Mouse (Mus musculus): Measurements from ENCODE around the gene Dcakd. TPM values are rescaled to one million over a fixed set of nuclear protein-coding genes. Genes with fewer than 3 reads are reported as not detected.

The Dcakd gene
- total RNA-seq (2022), result 10 to 100 TPM; 10.3 to 15.1 (median 13.0) TPM

GRCm38 (mm10) chr11:103028176-103028891 is at the start of gene Dcakd, which contains the start of gene Nmt1:
Dcakd (minus strand) TSS chr11:103028333.
Nmt1 (plus strand) TSS chr11:103028190.
- DNase-seq (ENCODE audit: low spot score in 2 of 2), result peak; percentile 89 to 91

GRCm38 (mm10) chr11:103076581-103076980 is 48.4 kb upstream of the Dcakd start:
- no peak for DNase-seq (ENCODE audit: low spot score in 2 of 2)

GRCm38 (mm10) chr11:103076010-103076409 is 47.9 kb upstream of the Dcakd start:
- no peak for DNase-seq (ENCODE audit: low spot score in 2 of 2)

- no peak for DNase-seq (ENCODE audit: low spot score in 2 of 2)
Observed at GRCm38 (mm10) chr11:103074796-103075323, 46.7 kb upstream of the Dcakd start.

GRCm38 (mm10) chr11:103074121-103074650 is 46.1 kb upstream of the Dcakd start:
- DNase-seq (ENCODE audit: low spot score in 2 of 2), result no peak

GRCm38 (mm10) chr11:103073671-103074070 is 45.5 kb upstream of the Dcakd start:
- peak in 1 of 2 experiments; percentile 4 for DNase-seq (ENCODE audit: low spot score in 2 of 2)

- DNase-seq (ENCODE audit: low spot score in 2 of 2), result peak; percentile 2 to 4
Observed at GRCm38 (mm10) chr11:103070322-103070880, 42.3 kb upstream of the Dcakd start.

- peak in 1 of 2 experiments; percentile 3 for DNase-seq (ENCODE audit: low spot score in 2 of 2)
Observed at GRCm38 (mm10) chr11:103069731-103070130, 41.6 kb upstream of the Dcakd start.

GRCm38 (mm10) chr11:103068884-103069283 is 40.8 kb upstream of the Dcakd start:
- no peak for DNase-seq (ENCODE audit: low spot score in 2 of 2)

GRCm38 (mm10) chr11:103068272-103068671 is 40.1 kb upstream of the Dcakd start:
- DNase-seq (ENCODE audit: low spot score in 2 of 2), result no peak

- peak; percentile 83 to 92 for DNase-seq (ENCODE audit: low spot score in 2 of 2)
Observed at GRCm38 (mm10) chr11:103067457-103068001, 39.4 kb upstream of the Dcakd start.

GRCm38 (mm10) chr11:103067051-103067361 is 38.9 kb upstream of the Dcakd start:
- no peak for DNase-seq (ENCODE audit: low spot score in 2 of 2)

GRCm38 (mm10) chr11:103066191-103067050 is 38.3 kb upstream of the Dcakd start:
- peak in 1 of 2 experiments; percentile 39 for DNase-seq (ENCODE audit: low spot score in 2 of 2)

GRCm38 (mm10) chr11:103058499-103059085 is 30.5 kb upstream of the Dcakd start:
- peak; percentile 38 to 76 for DNase-seq (ENCODE audit: low spot score in 2 of 2)

GRCm38 (mm10) chr11:103056636-103057035 is 28.5 kb upstream of the Dcakd start:
- no peak for DNase-seq (ENCODE audit: low spot score in 2 of 2)

GRCm38 (mm10) chr11:103054798-103055197 is 26.7 kb upstream of the Dcakd start:
- peak; percentile 60 to 67 for DNase-seq (ENCODE audit: low spot score in 2 of 2)

- no peak for DNase-seq (ENCODE audit: low spot score in 2 of 2)
Observed at GRCm38 (mm10) chr11:103053191-103054076, 25.3 kb upstream of the Dcakd start.

GRCm38 (mm10) chr11:103052078-103052477 is 23.9 kb upstream of the Dcakd start:
- no peak for DNase-seq (ENCODE audit: low spot score in 2 of 2)

- peak; percentile 61 to 85 for DNase-seq (ENCODE audit: low spot score in 2 of 2)
Observed at GRCm38 (mm10) chr11:103051249-103051691, 23.1 kb upstream of the Dcakd start.

GRCm38 (mm10) chr11:103050153-103050552 is 22.0 kb upstream of the Dcakd start:
- peak; percentile 49 to 73 for DNase-seq (ENCODE audit: low spot score in 2 of 2)

Data from gastrocnemius, adult 8-10 months (tissue).